Mouse (Mus musculus) embryonic facial prominence, embryonic 14.5 days (tissue): ENCODE measurements at regions not wholly inside any gene's neighbourhood (a gene's known extent, or its start where the extent isn't known, plus 50 kb on each side); places are given as distances from the start of the nearest gene placed in this dataset.

Source experiments
- ATAC-seq: fragments of 200-750 bp; cut with Nextera tagmentation; 2 replicates; pipeline ENCODE4 v1.8.0; 2017; ENCODE audit warnings: low read depth, moderate number of reproducible peaks, moderate TSS enrichment
- DNase-seq: peaks from one replicate; pipeline ENCODE4 v3.0.0-alpha.2; 2015; ENCODE audit warnings: low spot score
- H3K27ac ChIP-seq: fragments of 300-500 bp; sonication (generic); replicated peaks from 2 replicates; pipeline ENCODE4 v1.5.1; 2014; ENCODE audit warnings: low read depth, mild to moderate bottlenecking, low read length, moderate library complexity
- H3K27me3 ChIP-seq: fragments of 300-500 bp; sonication (generic); replicated peaks from 2 replicates; pipeline ENCODE4 v1.6.1; 2014; ENCODE audit warnings: low read length; ENCODE audit not compliant: control insufficient read depth, insufficient read depth
- H3K36me3 ChIP-seq: fragments of 300-500 bp; sonication (generic); 2 replicates; pipeline ENCODE4 v1.6.1; 2014; ENCODE audit warnings: low read length, mixed read lengths; ENCODE audit not compliant: control insufficient read depth, insufficient read depth
- H3K4me1 ChIP-seq: fragments of 300-500 bp; sonication (generic); 2 replicates; pipeline ENCODE4 v1.6.1; 2014; ENCODE audit warnings: antibody characterized with exemption, low read length; ENCODE audit not compliant: control insufficient read depth, insufficient read depth
- H3K4me2 ChIP-seq: fragments of 300-500 bp; sonication (generic); 2 replicates; pipeline ENCODE4 v1.6.1; 2014; ENCODE audit warnings: low read depth, mild to moderate bottlenecking, low read length, moderate library complexity, mixed read lengths
- H3K4me3 ChIP-seq: fragments of 300-500 bp; sonication (generic); 2 replicates; pipeline ENCODE4 v1.5.1; 2014; ENCODE audit warnings: low read depth, mild to moderate bottlenecking, low read length
- H3K9ac ChIP-seq: fragments of 300-500 bp; sonication (generic); 2 replicates; pipeline ENCODE4 v1.6.1; 2014; ENCODE audit warnings: low read depth, mild to moderate bottlenecking, low read length, moderate library complexity, mixed read lengths
- H3K9me3 ChIP-seq: fragments of 300-500 bp; sonication (generic); 2 replicates; pipeline ENCODE4 v1.6.1; 2016; ENCODE audit warnings: low read length; ENCODE audit not compliant: control insufficient read depth
- WGBS: fragments of 180-500 bp; shearing (Covaris S2); extraction: QIAGEN DNeasy Blood & Tissue Kit; methylation state at CpG from one replicate; pipeline ENCODE4 v1.1.7; 2014; 5-methylcytosine and 5-hydroxymethylcytosine counted together

DNA sequence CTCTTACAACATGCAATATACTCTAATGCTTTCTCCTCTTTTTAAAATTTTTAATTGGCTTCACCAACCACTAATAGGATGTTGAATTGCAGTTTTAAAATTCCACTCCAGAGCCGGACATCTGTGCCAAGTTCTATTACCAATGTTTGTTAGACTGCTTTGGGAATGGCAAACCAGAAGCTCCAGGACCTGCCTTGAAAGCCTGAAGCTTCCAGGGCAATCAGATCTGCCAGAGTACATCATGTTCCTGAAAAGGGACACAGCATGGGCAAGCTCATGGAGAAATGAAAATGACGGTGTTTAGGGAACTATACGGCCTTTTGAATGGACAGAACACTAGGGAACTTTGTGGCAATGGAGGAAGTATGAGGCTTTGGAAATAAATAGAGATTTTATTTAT is 187.8 kb upstream of the Spaca1 start:
- Histone ChIP-seq H3K9ac (no peak overlapping the region), H3K9me3 (no peaks in the 10 kb centered on the region), H3K36me3 (no peaks in the 10 kb centered on the region), H3K4me2 (no peak overlapping the region), H3K4me3 (no peak overlapping the region), H3K27ac (no peak overlapping the region), H3K27me3 (no peaks in the 10 kb centered on the region), H3K4me1 (0 out of 2 replicates have a peak, but pooled peaks cover 5% of the 10 kb centered on the region)
- WGBS: 78% methylated on average over 3 of the region's 3 CpGs
- DNase-seq: no peak
- no peak for ATAC-seq

DNA sequence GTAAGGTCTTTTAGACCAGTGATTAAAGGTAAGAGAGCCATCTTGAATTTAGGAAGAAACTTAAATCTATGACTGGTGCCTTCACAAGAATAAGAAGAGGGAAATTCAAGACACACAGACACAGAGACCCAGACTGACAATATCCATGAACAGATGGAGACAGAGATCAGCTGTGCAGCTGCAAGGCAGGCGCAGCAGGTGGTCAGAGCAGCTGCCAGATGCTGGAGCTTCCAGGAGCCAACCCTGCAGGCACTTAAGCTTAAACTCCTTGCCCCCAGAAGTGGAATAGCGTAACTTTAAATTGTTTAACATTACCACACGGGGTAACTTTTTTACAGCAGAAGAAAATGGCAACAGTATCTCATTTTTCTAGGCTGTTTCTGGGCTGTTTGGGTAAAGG is 189.6 kb upstream of the Spaca1 start:
- no peak overlapping the region for H3K9ac ChIP-seq
- H3K4me3 ChIP-seq: no peak overlapping the region
- ATAC-seq (no peak), DNase-seq (peak; percentile 77)
- no peaks in the 10 kb centered on the region for H3K27me3 ChIP-seq
- H3K27ac ChIP-seq: no peak overlapping the region
- 30% methylated on average over 3 of the region's 3 CpGs for WGBS
- H3K4me2 ChIP-seq: no peak overlapping the region
- H3K4me1 ChIP-seq: 0 out of 2 replicates have a peak, but pooled peaks cover 5% of the 10 kb centered on the region
- no peaks in the 10 kb centered on the region for H3K9me3 ChIP-seq
- no peaks in the 10 kb centered on the region for H3K36me3 ChIP-seq

DNA sequence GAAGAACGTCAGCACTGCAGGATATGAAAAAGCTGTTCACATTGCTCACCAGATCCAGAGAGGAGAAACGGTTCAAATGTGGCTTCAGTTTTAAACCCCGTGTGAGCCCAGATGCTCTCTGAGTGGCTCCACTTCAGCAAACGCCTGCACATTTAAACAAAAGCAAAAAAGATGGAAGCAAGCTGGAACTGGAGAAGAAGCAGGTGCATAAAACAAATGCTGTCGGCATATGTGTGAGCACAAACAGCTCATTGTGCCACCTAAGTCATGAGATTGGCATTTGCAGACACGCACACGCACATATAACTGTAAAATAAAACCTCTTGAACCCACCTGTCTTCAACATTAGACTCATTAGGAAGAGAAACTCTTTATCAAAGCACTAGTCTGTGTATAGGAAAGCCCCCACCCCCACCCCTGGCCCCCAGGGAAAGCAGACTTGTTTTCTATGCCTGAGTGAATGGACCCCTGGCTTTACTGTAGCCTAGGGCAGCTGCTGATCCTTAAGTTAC is 191.1 kb upstream of the Spaca1 start:
- no peaks in the 10 kb centered on the region for H3K27me3 ChIP-seq
- no peaks in the 10 kb centered on the region for H3K9me3 ChIP-seq
- 17% methylated on average over 7 of the region's 7 CpGs for WGBS
- H3K9ac ChIP-seq: no peak overlapping the region
- 0 out of 2 replicates have a peak, but pooled peaks cover 5% of the 10 kb centered on the region for H3K4me1 ChIP-seq
- peak; percentile 78 for DNase-seq
- ATAC-seq: peak; percentile 89
- H3K4me2 ChIP-seq: peak overlapping the region; percentile 15; the same call in 1 of the 2 replicates
- no peak overlapping the region for H3K4me3 ChIP-seq
- no peak overlapping the region; the same call in 1 of the 2 replicates for H3K27ac ChIP-seq
- no peaks in the 10 kb centered on the region for H3K36me3 ChIP-seq

DNA sequence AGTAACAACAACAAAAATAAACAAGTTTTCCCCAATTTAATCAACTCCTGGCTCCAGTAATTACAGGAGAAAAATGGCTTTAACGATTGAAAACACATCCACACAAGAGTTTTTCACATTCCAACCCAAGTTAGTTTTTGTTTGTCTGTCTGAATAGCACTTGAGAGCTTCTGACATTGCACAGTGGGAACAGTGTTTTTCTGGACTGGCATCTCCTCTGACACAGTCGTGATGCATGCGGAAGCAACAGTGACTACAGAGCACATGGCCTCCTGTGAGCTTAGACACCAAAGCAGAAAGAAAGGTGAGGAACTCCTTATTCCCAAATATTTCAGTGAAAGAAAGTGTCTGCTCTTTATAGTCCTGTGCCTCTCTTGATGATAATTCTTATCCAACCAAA is 191.7 kb upstream of the Spaca1 start:
- Histone ChIP-seq H3K4me1 (0 out of 2 replicates have a peak, but pooled peaks cover 5% of the 10 kb centered on the region), H3K27ac (no peak overlapping the region; the same call in 1 of the 2 replicates)
- WGBS: 29% methylated on average over 3 of the region's 3 CpGs

DNA sequence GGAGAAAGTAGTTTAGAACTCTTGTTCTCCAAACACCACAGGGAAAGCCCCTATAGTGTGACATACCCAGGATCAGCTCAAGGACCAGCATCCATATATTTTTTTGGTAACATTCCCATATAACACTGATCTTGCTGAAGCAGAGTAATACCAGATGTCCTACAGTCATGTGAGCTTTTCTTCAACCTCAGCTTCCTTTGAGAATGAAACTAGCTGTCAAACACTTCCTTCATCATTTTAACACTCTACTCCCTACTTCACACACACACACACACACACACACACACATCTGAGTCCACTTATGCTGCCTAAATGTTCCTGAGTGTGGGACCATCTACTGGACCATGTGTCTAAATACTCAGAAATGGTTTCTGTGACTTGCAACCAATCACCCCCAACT is 209.5 kb upstream of the Spaca1 start:
- no peak overlapping the region for H3K27ac ChIP-seq
- H3K4me2 ChIP-seq: no peak overlapping the region
- H3K27me3 ChIP-seq: no peaks in the 10 kb centered on the region
- no peak for ATAC-seq
- no peak overlapping the region for H3K4me3 ChIP-seq
- no peaks in the 10 kb centered on the region for H3K9me3 ChIP-seq
- H3K4me1 ChIP-seq: no peaks in the 10 kb centered on the region
- no peak overlapping the region for H3K9ac ChIP-seq
- DNase-seq: no peak
- no peaks in the 10 kb centered on the region for H3K36me3 ChIP-seq

More for the DNA sequence above, 191.7 kb upstream of the Spaca1 start:
- Histone ChIP-seq H3K9ac (no peak overlapping the region), H3K9me3 (no peaks in the 10 kb centered on the region), H3K4me3 (no peak overlapping the region), H3K27me3 (no peaks in the 10 kb centered on the region), H3K36me3 (no peaks in the 10 kb centered on the region), H3K4me2 (no peak overlapping the region)
- ATAC-seq: no peak; the same call in 1 of the 2 replicates
- no peak for DNase-seq

DNA sequence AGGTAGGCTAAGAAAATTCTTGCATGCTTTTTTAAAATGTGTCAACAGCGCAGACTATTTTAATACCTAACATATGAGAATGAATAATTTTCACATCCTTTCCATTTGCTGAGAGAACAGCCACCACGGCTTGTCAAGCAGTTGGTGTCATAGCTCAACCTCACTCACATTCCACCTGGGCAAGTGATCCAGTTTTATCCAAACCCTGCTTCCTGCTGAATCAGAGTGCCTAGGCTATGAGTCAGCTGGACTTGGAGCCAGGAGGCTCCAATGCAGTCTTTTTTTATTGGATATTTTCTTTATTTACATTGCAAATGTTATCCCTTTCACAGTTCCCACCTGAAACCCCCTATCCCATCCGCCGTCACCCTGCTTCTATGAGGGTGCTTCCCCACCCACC is 210.5 kb upstream of the Spaca1 start:
- no peak for DNase-seq
- Histone ChIP-seq H3K9ac (no peak overlapping the region), H3K27me3 (no peaks in the 10 kb centered on the region), H3K4me3 (no peak overlapping the region), H3K36me3 (no peaks in the 10 kb centered on the region), H3K9me3 (no peaks in the 10 kb centered on the region), H3K4me1 (no peaks in the 10 kb centered on the region), H3K27ac (no peak overlapping the region), H3K4me2 (no peak overlapping the region)
- ATAC-seq: no peak
- WGBS: 79% methylated on average over 4 of the region's 4 CpGs

DNA sequence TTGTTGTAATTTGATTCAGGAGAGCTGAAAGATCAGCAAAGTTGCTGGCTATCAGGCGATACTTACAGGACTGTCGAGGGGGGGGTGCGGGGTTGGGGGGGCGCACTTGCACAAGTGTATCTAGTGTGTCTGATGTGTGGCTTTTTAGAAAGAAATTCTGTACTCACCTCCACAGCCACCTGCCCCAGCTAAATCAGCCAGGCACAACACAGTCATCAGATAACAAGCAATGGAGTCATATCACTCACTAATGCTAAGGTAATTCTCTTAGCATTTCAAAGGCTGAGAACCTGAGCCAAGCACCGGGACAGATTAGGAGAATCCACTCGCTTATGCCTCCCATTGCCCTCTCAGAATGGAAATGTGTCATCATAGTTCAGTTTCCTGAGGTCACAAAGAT is 211.8 kb upstream of the Spaca1 start:
- Histone ChIP-seq H3K4me3 (no peak overlapping the region), H3K4me1 (no peaks in the 10 kb centered on the region), H3K9ac (no peak overlapping the region), H3K36me3 (no peaks in the 10 kb centered on the region), H3K27ac (no peak overlapping the region), H3K4me2 (no peak overlapping the region), H3K27me3 (no peaks in the 10 kb centered on the region), H3K9me3 (no peaks in the 10 kb centered on the region)
- 58% methylated on average over 6 of the region's 6 CpGs for WGBS
- ATAC-seq (no peak), DNase-seq (no peak)

DNA sequence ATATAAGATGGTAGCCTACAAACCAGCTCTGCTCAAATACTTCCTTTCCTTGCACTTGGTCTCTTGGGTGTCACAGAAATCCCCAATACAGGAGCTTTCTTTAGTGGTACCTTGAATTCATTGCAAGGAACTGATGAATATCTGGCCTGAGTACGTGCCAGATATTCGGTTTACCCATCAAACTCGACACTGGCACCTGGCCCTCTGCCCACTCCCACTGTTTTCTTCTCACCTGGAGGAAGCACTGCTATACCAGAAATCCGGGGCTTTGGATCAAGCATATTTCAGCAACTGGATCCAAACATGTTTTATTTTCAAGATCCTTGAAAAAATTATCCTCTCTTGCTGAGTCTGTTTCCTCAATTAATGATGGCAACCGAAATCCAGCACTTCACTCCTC is 214.4 kb upstream of the Spaca1 start:
- H3K4me3 ChIP-seq: no peak overlapping the region
- no peak for DNase-seq
- no peak overlapping the region for H3K27ac ChIP-seq
- no peaks in the 10 kb centered on the region for H3K36me3 ChIP-seq
- 78% methylated on average over 5 of the region's 5 CpGs for WGBS
- H3K4me2 ChIP-seq: no peak overlapping the region
- no peak overlapping the region for H3K9ac ChIP-seq
- H3K9me3 ChIP-seq: no peaks in the 10 kb centered on the region
- H3K4me1 ChIP-seq: no peaks in the 10 kb centered on the region
- no peaks in the 10 kb centered on the region for H3K27me3 ChIP-seq
- no peak for ATAC-seq

DNA sequence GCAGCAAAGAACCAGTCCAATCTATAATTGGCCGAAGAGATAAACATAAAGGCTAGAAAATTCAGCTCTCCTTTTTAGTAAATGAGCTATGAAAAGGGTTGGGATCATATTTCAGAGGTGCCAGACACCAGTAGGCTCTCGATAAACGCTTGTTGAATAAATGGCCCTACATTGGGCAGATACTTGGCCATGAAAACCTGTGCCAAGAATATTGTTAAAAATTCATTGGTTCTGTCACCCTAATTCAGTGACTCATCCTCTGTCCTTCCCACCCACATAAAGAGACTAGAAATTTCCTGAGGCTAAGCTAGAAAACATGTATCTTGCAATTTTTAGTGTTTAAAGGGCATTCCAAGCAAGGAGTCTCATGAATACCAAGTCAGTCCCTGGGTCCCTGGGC is 224.3 kb upstream of the Spaca1 start:
- Histone ChIP-seq H3K27me3 (no peaks in the 10 kb centered on the region), H3K27ac (no peak overlapping the region), H3K36me3 (no peaks in the 10 kb centered on the region), H3K9ac (no peak overlapping the region), H3K9me3 (no peaks in the 10 kb centered on the region), H3K4me3 (no peak overlapping the region), H3K4me2 (no peak overlapping the region), H3K4me1 (no peaks in the 10 kb centered on the region)
- WGBS: 50% methylated on average over 3 of the region's 3 CpGs
- no peak for ATAC-seq
- no peak for DNase-seq
